Mouse (Mus musculus) brain, embryonic 14.5 days (tissue): ENCODE measurements around the gene Capn12.

Source experiments
- CTCF ChIP-seq: fragments of 200-500 bp; IDR thresholded peaks from 2 replicates; pipeline ENCODE4 v1.5.1; 2012; ENCODE audit warnings: inconsistent platforms, mild to moderate bottlenecking, moderate library complexity, borderline replicate concordance; ENCODE audit not compliant: insufficient read depth, insufficient read length; ENCODE audit errors: extremely low read depth
- POLR2A ChIP-seq: fragments of 200-500 bp; IDR thresholded peaks from 2 replicates; pipeline ENCODE4 v1.6.1; 2012; ENCODE audit warnings: mild to moderate bottlenecking, inconsistent platforms, borderline replicate concordance; ENCODE audit not compliant: poor library complexity, insufficient read depth, insufficient read length, severe bottlenecking; ENCODE audit errors: extremely low read depth

- TF ChIP-seq POLR2A (no peak), CTCF (no peak)
Measured at GRCm38 (mm10) chr7:28865481-28866300, 15.5 kb upstream of the Capn12 start.
